Mouse (Mus musculus): ENCODE results near the gene Emd.
"Not testable (repeated sequence)": the region's sequence is repeated elsewhere in the genome, so short reads cannot be mapped to it uniquely, and the experiment has no call there.

The Emd gene

DNA sequence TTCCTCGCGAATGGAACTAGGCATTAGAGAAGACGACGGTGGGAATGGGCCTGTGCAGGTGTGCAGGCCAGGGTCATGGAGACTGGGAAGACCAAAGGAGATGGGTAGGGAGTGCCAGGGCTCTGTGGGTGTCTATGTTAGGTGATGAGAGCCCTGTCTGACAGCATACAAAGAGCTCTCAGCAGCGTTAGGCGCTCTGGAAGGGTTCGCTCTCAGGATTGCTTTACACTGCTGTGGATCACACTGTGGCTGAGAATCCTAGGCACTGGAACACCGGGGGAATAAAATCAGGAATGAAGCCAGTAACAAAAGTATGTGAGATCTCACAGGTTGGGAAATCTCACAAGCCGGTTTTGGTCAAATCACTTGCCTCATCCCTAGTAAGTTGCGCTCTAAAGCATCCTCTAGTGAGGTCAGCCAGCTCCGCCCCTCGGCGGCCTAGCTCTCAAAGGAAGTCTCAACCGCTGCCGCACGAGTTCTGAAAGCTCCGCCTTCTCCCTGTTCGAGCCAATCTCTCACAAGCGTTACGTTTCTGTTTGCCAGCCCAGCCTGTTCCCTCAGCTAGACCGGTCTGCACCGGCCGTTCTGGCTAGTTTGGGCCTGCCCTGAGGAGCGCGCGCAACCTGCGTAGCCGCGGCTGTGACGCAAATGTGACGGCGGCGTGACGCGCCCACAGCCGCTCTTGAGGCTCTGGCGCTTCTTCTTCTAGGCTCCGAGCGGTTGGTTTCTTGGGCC, at the start of gene Emd:
TSS of gene Emd (plus strand) at position 535 of the 735 bp plus-strand sequence.
- in situ Hi-C loops (cut with MboI), result no loop called here

DNA sequence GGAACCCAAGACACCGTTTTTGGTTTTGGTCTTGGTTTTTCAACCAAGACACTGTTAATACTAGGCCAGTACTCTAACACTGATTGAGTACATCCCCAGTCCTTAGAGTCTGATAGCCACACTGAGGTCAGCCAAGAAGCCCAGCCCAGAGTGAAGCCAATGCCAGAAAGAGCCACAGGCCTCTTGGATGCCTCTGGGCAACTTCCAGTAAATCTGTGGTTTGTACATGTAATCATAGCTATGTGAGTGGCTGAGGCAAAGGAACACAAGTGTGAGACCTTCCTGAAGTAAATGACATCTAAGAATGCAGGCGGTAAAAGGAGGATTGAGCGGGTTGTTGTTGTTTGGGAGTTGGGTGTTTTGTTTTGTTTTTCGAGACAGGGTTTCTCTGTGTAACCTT, 36.0 kb upstream of the Emd start:
- in situ Hi-C loops (cut with MboI), result no loop called here

DNA sequence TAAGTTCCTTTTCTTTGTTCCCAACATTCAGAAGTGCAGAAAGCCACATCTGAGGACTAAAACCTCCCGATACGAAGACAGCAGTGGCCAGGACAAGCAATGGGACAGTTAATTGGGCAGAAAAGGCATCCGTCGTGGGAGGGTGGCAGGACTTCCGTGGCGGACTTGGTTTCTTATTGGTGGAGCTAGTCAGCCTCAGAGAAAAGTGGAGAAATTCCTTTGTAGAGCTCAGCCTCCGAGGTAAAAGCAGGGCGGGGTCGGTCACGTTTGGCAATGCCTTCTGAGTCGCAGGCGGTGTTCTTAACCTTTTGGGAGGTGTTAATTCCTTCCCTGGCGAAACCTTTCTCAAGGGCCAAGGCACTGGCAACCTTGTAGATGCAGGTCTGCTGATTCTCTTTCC, 35.0 kb upstream of the Emd start:
- in situ Hi-C loops (cut with MboI), result no loop called here

DNA sequence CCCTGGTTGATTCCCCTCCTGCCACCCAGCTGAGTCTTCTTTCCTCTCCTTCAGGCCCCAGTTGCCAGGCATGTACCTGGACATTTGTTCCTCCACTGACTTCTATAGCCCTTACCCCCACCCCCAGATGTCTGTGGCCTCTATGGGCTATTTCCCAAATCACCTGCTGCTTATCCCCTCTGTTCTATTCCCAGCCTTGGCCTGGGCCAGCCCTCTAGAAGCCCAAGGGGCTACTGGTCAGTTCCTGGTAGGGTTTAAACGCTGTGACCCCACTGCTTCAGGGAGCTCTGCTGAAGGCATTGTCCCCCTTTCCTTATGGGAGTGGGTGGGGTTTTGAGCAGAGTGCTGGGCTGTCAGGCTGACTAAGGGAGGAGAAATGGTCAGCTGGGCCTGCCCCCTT, 34.4 kb upstream of the Emd start:
- in situ Hi-C loops (cut with MboI), result not testable (repeated sequence)

DNA sequence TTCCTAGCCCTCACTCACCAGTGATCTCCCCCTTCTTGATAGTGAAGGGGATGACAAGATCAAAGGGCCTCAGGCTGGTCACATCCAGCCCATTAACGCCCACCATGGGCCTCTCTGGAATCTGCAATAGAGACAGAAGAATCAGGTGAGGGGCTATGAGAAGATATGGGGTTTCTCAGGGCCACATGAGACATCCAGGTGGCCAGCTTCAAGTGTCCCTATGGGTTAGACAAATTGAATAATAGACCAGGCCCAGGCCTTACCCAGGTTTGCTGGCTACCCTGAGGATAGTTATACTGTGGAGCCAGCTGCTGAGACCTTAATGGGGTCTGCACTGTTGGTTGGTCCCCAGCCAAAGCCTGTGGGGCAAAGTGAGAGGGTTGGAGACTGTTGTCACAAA, 24.4 kb upstream of the Emd start:
- in situ Hi-C loops (cut with MboI), result loop anchor here (25.0 kb wide), 1 partner anchor 93 kb away; the partner anchor contains the start of genes Mecp2 and Opn1mw

DNA sequence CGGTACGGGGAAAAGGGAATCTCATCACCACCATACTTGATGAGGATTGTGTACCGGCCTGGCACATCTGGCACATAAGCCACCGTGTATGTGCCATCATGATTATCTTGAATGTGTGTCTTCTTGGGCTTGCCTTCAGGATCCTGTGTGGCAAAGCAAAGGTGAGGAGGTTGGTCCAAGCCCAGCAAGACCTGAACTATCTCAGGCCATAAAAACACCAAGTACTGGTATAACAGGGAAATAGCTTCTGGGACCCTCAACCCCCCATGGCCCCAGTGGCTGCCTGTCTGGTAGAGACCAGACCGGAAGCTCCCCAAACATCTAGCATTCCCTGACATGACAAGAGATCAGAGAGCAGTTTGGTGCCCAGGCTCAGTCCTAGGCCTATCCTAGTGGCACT, 21.3 kb upstream of the Emd start:
- in situ Hi-C loops (cut with MboI), result loop anchor here (25.0 kb wide), 1 partner anchor 96 kb away; the partner anchor contains the start of genes Mecp2 and Opn1mw

DNA sequence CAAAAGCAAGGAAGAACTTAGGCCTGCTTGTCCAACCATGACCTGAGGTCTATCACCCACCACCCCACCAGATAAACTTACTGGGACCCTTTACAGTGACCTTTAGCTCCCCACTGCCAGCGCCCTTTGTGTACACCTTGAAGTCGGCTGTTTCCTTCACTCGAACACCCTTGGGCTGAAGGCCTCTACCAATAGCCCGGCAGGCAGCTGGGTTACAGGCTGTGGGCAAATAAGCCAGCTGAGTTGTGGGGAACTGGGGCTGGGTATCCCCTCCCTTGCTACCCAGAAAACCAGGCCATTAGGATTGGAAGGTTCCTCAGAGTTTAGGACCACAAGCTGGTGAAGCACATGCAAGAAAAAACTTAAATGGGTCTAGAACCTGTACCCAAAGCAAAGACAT, 14.2 kb upstream of the Emd start:
- in situ Hi-C loops (cut with MboI), result loop anchor here (10.0 to 25.0 kb wide), 2 partner anchors 103 to 154 kb away; partner anchors contain the start of genes Fam3a, Ikbkg, Mecp2 and Opn1mw

DNA sequence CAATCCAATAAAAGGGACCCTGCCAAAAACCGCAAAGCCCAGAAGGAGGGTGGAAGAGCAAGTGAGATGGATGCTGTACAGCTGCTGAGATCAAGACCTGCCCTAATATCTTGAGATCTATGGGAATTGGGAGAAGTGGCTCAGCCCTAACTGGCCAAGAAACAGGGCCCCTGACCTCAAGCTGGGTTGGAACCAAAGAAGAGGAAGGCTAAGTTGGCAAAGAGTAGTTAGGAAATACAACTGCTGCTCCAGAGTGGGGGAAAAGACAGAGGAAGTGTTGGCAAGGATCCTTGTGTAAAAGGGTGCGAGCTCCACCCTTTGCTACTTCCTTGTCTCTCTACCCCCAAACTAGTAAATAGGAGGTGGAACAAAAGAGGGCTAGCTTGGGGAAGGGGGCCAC, 11.1 kb upstream of the Emd start:
- in situ Hi-C loops (cut with MboI), result loop anchor here (10.0 to 25.0 kb wide), 2 partner anchors 106 to 151 kb away; partner anchors contain the start of genes Fam3a, Ikbkg, Mecp2 and Opn1mw

DNA sequence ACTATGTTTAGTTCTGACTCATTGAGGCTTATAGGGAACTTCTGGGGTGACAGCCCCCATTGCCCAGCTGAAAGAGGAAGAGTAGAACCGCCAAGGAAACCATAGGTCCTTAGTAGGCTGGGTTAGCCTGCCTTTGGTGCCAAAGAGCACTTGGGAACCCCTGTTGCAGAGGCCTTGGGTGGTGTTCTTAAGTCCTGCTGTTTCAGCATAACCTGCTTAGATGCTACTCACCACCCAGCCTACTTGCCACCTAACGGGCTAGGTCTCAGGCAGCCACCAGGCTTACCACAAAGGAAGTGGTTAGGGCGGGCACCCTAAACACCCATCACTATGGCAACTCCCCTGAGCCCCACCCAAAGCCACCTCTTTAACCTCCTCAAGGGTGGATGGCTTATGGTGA, 10.7 kb upstream of the Emd start:
- in situ Hi-C loops (cut with MboI), result loop anchor here (10.0 to 25.0 kb wide), 2 partner anchors 107 to 151 kb away; partner anchors contain the start of genes Fam3a, Ikbkg, Mecp2 and Opn1mw

DNA sequence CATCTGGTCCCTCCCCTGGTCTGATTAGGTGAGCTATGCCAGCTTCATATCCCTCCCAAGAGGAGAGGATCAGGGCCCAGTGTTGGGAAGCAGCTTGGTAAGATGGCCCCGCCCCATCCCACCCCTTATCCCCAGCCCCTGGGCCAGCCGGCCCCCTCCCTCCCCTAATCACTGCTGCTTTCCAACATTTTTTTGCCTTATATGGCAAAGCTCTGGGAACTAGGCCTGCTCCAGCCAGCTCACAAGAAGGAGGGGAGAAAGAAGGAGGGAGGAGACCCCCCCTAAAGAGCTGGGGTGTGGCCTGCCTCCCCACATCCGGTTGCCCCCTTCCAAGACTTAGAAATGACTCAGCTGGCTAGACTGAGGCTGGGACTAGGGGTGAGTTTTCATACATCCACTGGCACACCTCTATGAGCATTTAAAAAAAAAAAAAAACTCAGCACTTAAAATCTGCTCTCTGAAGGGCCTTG, 9.8 kb upstream of the Emd start:
- in situ Hi-C loops (cut with MboI), result loop anchor here (10.0 to 25.0 kb wide), 2 partner anchors 107 to 150 kb away; partner anchors contain the start of genes Fam3a, Ikbkg, Mecp2 and Opn1mw

DNA sequence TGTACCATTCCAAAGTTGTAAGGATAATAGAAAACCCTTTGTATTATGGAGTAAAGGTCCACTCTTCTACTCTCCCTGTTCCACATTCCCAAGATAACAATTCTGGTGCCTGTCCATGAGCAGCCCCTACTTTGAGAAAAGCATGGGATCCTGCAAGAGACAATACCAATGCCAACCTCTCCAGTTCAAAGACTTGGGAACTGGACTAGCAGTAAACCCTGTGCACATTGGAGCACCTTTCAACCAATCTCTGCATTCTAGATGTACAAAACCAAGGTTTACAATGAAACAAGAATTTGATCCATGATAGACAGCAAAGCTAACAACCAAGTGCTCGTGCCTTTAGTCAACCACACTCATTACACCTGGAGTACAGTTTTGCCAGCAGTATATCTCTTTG, 9.4 kb upstream of the Emd start:
- in situ Hi-C loops (cut with MboI), result loop anchor here (10.0 to 25.0 kb wide), 2 partner anchors 108 to 150 kb away; partner anchors contain the start of genes Fam3a, Ikbkg, Mecp2 and Opn1mw

DNA sequence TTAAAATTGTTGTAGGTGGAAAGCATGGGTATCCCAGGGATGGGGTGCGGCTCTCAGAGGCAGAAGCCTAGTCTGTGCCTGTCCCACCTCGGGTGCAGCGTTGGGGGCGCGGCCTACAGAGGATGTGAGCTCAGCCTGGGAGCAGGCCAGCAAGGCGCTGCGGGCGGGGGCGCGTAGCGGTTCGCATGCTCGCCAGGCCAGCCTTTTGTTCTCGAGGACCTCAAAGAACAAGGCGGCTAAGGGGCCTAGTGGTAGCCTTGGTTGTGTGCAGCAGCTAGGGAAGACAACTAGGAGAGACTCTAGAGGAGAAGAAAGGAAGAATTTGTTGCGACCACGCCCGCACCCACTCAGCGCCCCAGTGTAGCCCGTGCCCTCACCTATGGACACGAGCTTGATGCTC, 8.8 kb upstream of the Emd start:
- in situ Hi-C loops (cut with MboI), result loop anchor here (10.0 to 25.0 kb wide), 2 partner anchors 108 to 149 kb away; partner anchors contain the start of genes Fam3a, Ikbkg, Mecp2 and Opn1mw

DNA sequence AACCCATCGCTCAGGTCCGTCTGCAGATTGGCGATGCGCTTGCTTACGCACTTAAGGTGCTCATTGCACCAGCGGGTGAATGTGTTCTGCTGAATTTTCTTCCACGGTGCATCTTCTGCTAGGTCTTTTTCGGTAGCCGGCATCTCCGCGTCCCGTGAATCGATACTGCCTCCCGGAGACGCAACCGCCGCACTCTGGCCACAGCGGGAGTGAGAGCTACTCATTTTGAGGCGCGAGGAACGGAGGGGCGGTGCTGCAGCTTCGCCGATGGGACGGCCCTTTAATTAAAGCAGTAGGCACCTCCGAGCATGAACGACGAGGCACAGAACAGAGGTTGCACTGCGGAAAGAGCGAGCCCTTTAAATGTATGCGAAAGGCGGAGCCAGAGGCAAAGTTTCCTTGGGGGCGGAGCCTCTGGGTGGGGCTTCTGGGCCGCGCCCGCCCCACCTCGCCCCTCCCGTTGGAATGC, 8.2 kb upstream of the Emd start:
- in situ Hi-C loops (cut with MboI), result loop anchor here (10.0 to 25.0 kb wide), 2 partner anchors 109 to 149 kb away; partner anchors contain the start of genes Fam3a, Ikbkg, Mecp2 and Opn1mw

DNA sequence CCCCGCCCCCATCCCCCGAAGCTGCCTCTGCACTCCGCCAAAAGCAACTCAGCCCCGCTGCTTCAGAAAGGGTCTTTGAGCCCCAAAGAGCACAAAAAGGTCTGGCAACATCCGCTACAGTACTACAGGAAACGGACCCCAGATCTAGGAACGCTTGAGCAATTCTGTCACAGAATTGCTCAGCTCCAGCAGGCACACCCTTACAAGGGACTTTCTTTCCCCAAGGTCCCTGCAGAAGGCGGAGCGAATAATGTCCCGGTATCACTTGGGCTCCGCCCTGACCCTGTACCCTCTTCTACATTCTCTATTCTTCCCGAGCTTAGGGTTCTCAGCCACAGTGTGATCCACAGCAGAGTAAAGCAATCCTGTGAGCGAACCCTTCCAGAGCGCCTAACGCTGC, 7.8 kb upstream of the Emd start:
- in situ Hi-C loops (cut with MboI), result loop anchor here (10.0 to 25.0 kb wide), 2 partner anchors 109 to 148 kb away; partner anchors contain the start of genes Fam3a, Ikbkg, Mecp2 and Opn1mw

DNA sequence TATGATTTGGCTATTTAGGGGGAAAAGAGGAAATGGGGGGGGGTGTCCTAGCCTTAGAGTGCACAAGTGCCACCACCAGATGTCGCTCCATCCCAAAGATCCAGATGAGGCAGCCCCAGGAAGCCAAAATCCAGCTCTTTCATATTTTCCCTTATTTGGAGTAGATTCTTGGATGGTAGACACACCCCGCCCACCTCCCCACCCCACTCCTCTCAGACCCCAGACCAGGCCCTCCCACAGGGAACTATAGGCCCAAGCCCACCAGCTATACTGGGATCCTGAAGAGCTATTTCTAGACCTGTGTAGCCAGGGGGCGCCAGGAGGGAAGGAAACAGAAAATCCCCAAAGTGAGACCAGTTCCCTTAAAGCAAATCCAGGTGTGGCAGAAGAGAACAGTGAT, 5.8 kb upstream of the Emd start:
- in situ Hi-C loops (cut with MboI), result loop anchor here (10.0 to 25.0 kb wide), 2 partner anchors 111 to 146 kb away; partner anchors contain the start of genes Fam3a, Ikbkg, Mecp2 and Opn1mw

DNA sequence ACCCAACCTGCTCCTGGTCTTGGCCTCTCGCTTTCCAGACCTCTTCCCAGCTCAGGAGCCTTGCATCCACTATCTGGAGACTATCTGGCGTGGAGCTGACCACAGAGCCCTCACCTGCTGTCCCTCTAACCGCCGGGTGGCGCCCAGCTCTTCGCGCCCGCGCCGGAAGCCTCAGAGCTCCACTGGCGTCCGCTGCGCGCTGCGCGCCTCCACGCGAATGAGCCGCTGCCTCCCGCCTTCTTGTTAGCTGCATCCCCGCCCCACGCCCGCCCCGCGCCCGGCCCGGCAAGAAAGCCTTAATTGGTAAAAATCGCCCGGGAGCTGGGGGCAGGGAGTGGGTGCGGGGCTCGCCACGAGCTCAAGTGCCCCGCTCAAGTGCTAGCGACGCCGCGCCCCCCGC, 4.9 kb upstream of the Emd start, which contains the start of gene Flna:
TSS of gene Flna (minus strand) at position 206 of the 400 bp plus-strand sequence.
- in situ Hi-C loops (cut with MboI), result loop anchor here (10.0 to 25.0 kb wide), 2 partner anchors 112 to 145 kb away; partner anchors contain the start of genes Fam3a, Ikbkg, Mecp2 and Opn1mw

DNA sequence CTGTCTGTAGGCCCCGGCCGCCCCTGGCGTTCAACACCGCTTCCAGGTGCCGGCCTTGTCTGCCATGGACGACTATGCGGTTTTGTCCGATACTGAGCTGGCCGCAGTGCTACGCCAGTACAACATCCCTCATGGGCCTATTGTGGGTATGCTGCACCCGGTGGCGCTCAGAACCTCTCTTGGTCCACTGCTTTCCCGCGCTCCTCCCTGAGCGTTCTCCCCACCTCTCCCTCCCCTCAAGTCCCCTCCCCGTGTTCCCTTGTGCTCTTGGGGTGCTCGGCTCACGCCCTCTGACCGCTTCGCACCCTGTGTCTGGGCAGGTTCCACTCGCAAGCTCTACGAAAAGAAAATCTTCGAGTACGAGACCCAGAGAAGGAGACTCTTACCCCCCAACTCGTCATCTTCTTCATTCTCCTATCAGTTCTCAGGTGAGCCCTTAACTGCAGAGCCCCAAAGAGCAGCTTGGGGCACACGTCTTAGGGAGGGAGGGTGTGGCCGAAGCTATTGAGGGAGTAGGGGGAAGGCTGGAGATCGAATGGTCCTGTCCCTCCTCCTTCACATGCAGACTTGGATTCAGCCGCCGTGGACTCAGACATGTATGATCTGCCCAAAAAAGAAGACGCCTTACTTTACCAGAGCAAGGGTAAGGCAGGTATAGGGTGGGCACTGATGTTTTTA, 540 bp downstream of the Emd start:
- in situ Hi-C loops (cut with MboI), result no loop called here

DNA sequence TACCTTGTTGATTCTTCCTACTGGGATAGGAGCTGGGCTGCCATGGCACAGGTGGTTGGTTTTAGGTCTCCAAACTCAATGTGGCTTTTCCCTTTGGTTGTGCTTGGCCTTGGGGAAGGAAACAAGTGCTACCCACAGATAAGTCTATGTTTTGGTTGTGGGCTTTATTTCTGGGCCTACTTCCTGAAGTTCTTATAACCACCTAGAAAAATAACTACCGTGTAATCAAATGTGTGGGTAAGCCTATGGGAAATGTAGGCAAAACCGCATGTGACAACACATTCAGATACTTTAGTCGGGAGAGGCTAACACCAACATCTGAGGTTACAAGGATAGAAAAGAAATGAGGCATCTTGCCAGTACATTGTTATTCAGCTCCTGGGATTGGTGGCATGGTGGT, 3.3 kb downstream of the Emd start:
- in situ Hi-C loops (cut with MboI), result no loop called here

DNA sequence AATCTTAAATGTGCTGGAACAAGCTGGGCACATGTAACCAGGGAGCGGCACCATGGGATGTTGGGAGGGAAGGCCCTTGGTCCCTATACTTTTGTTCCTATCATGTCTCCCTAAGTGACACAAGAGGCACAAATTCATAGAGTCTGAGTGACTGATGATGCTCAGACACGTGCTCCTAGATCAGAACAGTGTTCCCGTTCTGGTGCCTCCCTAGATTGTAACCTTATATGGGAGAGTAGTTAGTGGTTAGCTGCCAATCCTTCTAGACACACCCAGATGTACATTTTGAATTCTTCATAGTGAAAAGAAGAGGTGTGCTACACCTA, 15.2 kb downstream of the Emd start:
- in situ Hi-C loops (cut with MboI), result no loop called here

DNA sequence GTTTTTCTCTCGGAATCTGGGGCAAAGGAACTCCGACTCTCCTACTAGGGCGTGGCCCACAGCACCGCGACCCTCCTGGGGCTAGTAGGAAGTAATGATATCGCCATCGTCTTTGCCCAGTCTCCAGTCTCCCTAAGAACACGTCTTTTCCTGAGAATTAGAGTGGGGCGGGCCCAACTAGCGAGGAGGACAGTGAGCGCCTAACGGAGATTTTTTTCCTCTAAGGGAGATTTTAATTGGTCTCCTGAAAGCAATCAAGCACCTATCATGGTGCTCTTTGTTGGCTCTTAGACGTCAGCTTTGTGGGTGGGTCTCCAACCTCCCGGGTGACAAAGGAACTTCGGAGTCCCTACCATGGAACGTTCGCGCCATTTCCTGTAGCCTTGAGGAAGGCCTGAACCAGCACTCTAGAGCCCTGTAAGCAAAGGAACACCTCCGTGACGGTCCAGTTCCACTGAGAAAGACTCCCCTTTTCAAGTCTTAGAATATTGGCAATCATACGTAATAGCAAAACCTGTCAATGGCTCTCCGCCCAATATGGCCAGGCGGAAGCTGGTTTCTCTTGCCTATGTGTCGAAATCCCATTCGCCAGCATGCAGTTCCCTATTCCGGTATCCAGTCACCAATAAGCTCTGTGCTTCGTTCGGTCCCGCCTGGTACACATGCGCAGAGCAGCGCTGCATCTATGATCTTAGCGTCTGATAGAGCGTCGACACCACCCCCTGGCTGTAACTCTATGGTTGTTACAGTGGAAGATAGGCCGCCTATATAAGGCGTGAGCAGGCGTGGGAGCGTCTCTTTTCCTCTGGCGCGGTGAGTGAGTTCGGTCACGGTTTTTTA, 15.8 kb downstream of the Emd start, which contains the start of gene Rpl10:
TSS of gene Rpl10 (plus strand) at position 751 of the 840 bp plus-strand sequence.
- in situ Hi-C loops (cut with MboI), result no loop called here
